Mouse (Mus musculus): ENCODE measurements around the gene Wscd2. TPM values are rescaled to one million over a fixed set of nuclear protein-coding genes. Genes with fewer than 3 reads are reported as not detected.

Wscd2 gene
- total RNA-seq (2021): 10 to 100 TPM; 83.5 to 86.8 TPM

GRCm38 (mm10) chr5:113490033-113490432, at the start of gene Wscd2:
Gene Wscd2 (plus strand): TSS chr5:113490333.
- no peak for DNase-seq

GRCm38 (mm10) chr5:113442180-113442579, 48.0 kb upstream of the Wscd2 start:
- no peak for DNase-seq

GRCm38 (mm10) chr5:113448023-113448734, 42.0 kb upstream of the Wscd2 start:
- DNase-seq: no peak

GRCm38 (mm10) chr5:113449336-113449735, 40.8 kb upstream of the Wscd2 start:
- no peak for DNase-seq

GRCm38 (mm10) chr5:113452691-113453090, 37.4 kb upstream of the Wscd2 start:
- DNase-seq: no peak

GRCm38 (mm10) chr5:113453356-113453755, 36.8 kb upstream of the Wscd2 start:
- DNase-seq: no peak

GRCm38 (mm10) chr5:113456020-113456419, 34.1 kb upstream of the Wscd2 start:
- no peak for DNase-seq

- no peak for DNase-seq
Measured at GRCm38 (mm10) chr5:113456756-113457155, 33.4 kb upstream of the Wscd2 start.

- no peak for DNase-seq
Measured at GRCm38 (mm10) chr5:113457260-113457659, 32.9 kb upstream of the Wscd2 start.

GRCm38 (mm10) chr5:113459942-113460341, 30.2 kb upstream of the Wscd2 start:
- DNase-seq: no peak

- no peak for DNase-seq
Measured at GRCm38 (mm10) chr5:113461582-113461981, 28.6 kb upstream of the Wscd2 start.

GRCm38 (mm10) chr5:113461998-113462625, 28.0 kb upstream of the Wscd2 start:
- DNase-seq: no peak

GRCm38 (mm10) chr5:113464731-113465130, 25.4 kb upstream of the Wscd2 start:
- DNase-seq: no peak

GRCm38 (mm10) chr5:113466536-113466935, 23.6 kb upstream of the Wscd2 start:
- DNase-seq: no peak

GRCm38 (mm10) chr5:113467072-113467471, 23.1 kb upstream of the Wscd2 start:
- no peak for DNase-seq

GRCm38 (mm10) chr5:113467765-113468164, 22.4 kb upstream of the Wscd2 start:
- DNase-seq: no peak

GRCm38 (mm10) chr5:113468625-113469024, 21.5 kb upstream of the Wscd2 start:
- DNase-seq: no peak

GRCm38 (mm10) chr5:113469231-113469630, 20.9 kb upstream of the Wscd2 start:
- DNase-seq: no peak

GRCm38 (mm10) chr5:113469826-113470225, 20.3 kb upstream of the Wscd2 start:
- peak in 1 of 2 experiments; percentile 11 for DNase-seq

GRCm38 (mm10) chr5:113471417-113471816, 18.7 kb upstream of the Wscd2 start:
- DNase-seq: peak; percentile 57 to 70

GRCm38 (mm10) chr5:113472339-113472738, 17.8 kb upstream of the Wscd2 start:
- no peak for DNase-seq

GRCm38 (mm10) chr5:113476816-113477215, 13.3 kb upstream of the Wscd2 start:
- DNase-seq: no peak

GRCm38 (mm10) chr5:113479075-113479474, 11.1 kb upstream of the Wscd2 start:
- DNase-seq: no peak

- DNase-seq: no peak
Measured at GRCm38 (mm10) chr5:113480451-113480850, 9.7 kb upstream of the Wscd2 start.
